Mouse (Mus musculus): ENCODE data around the gene Tmbim4. TPM values are rescaled to one million over a fixed set of nuclear protein-coding genes. Genes with fewer than 3 reads are reported as not detected.

Gene Tmbim4
- total and polyA plus RNA-seq, 2 experiments from 2014 or later = 92.7 to 143 TPM

DNA sequence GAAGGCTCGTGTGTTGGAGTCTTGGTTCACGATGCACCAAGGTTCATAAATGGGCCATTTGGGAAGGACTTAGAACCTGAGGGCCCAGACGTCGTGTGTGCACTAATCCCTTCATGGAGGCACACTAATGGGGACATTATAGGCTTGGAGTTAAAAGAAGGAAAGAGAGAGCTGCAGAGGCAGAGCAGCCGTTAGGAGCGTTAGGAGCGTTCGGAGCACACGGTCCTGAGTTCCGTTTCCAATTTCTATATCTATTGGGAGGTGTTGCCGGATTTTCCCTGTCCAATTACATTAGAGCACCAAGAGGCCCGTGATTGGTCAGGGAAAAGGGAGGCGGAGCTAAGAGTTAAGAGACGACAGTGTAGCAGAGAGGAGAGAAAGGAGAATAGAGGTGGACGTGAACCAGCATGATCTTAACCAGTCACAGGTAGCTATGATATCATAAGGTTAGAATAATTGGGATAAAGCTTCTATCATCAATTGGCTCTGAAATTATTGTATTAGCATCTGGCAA lies 27.1 kb upstream of the Tmbim4 start:
- Histone ChIP-seq H3K9me3 (ENCODE audit: low read length) (no peaks in the 10 kb centered on the region), H3K9ac (replicated peaks; ENCODE audit: low read length) (no peak overlapping the region), H3K4me1 (ENCODE audit: insufficient read depth, low read length) (no peaks in the 10 kb centered on the region), H3K27ac (no peak overlapping the region), H3K4me3 (ENCODE audit: low read length) (no peak overlapping the region), H3K36me3 (ENCODE audit: insufficient read depth, low read length) (no peaks in the 10 kb centered on the region), H3K4me2 (ENCODE audit: low read depth, low read length) (no peak overlapping the region), H3K27me3 (ENCODE audit: insufficient read depth, low read length) (no peaks in the 10 kb centered on the region)
- TF ChIP-seq CTCF (IDR thresholded peaks at IDR 0.05; ENCODE audit: low read depth) = no peak
- ATAC-seq = no peak
- WGBS = 91% methylated on average over 15 of the region's 15 CpGs
- DNase-seq (ENCODE audit: low spot score) = no peak

GRCm38 (mm10) chr10:120182887-120183286 lies 18.5 kb upstream of the Tmbim4 start:
- no peaks in the 10 kb centered on the region for H3K9me3 ChIP-seq (ENCODE audit: low read length)
- no peaks in the 10 kb centered on the region for H3K4me1 ChIP-seq (ENCODE audit: insufficient read depth, low read length)
- H3K9ac ChIP-seq (replicated peaks; ENCODE audit: low read length) = no peak overlapping the region
- TF ChIP-seq CTCF (IDR thresholded peaks at IDR 0.05; ENCODE audit: low read depth) = peak; percentile 22; the same call in 1 of the 2 replicates
- no peak overlapping the region for H3K4me2 ChIP-seq (ENCODE audit: low read depth, low read length)
- H3K27me3 ChIP-seq (ENCODE audit: insufficient read depth, low read length) = no peaks in the 10 kb centered on the region
- H3K4me3 ChIP-seq (ENCODE audit: low read length) = no peak overlapping the region
- 100% methylated on average over 1 of the region's 1 CpGs for WGBS
- no peak overlapping the region for H3K27ac ChIP-seq
- ATAC-seq (no peak), DNase-seq (ENCODE audit: low spot score) (no peak)
- no peaks in the 10 kb centered on the region for H3K36me3 ChIP-seq (ENCODE audit: insufficient read depth, low read length)

DNA sequence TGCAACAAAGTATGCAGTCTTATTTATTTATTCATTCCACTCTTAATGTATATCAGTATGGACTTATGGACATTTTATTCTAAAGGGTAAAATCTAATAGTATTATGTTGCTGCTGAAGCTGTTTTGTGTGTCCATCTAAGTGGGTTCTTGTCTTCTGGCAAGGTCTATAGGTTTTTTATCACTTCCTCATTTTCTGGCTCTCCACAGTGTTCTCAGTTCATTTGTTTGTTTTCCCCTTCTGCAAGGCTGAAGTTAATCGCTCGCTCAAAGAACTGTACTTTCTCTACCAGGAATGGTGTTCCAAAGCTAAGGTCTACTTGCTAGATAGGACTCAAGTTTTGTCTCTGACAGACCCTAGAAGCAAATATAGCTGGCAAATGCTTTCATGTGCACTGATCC lies 18.0 kb upstream of the Tmbim4 start:
- ATAC-seq (no peak), DNase-seq (ENCODE audit: low spot score) (no peak)
- Histone ChIP-seq H3K4me3 (ENCODE audit: low read length) (no peak overlapping the region), H3K27ac (no peak overlapping the region), H3K4me1 (ENCODE audit: insufficient read depth, low read length) (no peaks in the 10 kb centered on the region), H3K27me3 (ENCODE audit: insufficient read depth, low read length) (no peaks in the 10 kb centered on the region), H3K9ac (replicated peaks; ENCODE audit: low read length) (no peak overlapping the region), H3K36me3 (ENCODE audit: insufficient read depth, low read length) (no peaks in the 10 kb centered on the region), H3K4me2 (ENCODE audit: low read depth, low read length) (no peak overlapping the region), H3K9me3 (ENCODE audit: low read length) (no peaks in the 10 kb centered on the region)
- no peak for TF ChIP-seq CTCF (IDR thresholded peaks at IDR 0.05; ENCODE audit: low read depth)
- 77% methylated on average over 2 of the region's 2 CpGs for WGBS

GRCm38 (mm10) chr10:120188513-120188912 lies 12.9 kb upstream of the Tmbim4 start:
- no peak for ATAC-seq
- Histone ChIP-seq H3K27me3 (ENCODE audit: insufficient read depth, low read length) (no peaks in the 10 kb centered on the region), H3K9ac (replicated peaks; ENCODE audit: low read length) (no peak overlapping the region), H3K4me1 (ENCODE audit: insufficient read depth, low read length) (no peaks in the 10 kb centered on the region), H3K9me3 (ENCODE audit: low read length) (no peaks in the 10 kb centered on the region), H3K36me3 (ENCODE audit: insufficient read depth, low read length) (no peaks in the 10 kb centered on the region), H3K4me3 (ENCODE audit: low read length) (no peak overlapping the region), H3K4me2 (ENCODE audit: low read depth, low read length) (no peak overlapping the region), H3K27ac (no peak overlapping the region)
- TF ChIP-seq CTCF (IDR thresholded peaks at IDR 0.05; ENCODE audit: low read depth) = no peak
- no peak for DNase-seq (ENCODE audit: low spot score)
- 83% methylated on average over 2 of the region's 2 CpGs for WGBS

GRCm38 (mm10) chr10:120189276-120189675 lies 12.1 kb upstream of the Tmbim4 start:
- ATAC-seq (no peak), DNase-seq (ENCODE audit: low spot score) (no peak)
- H3K36me3 ChIP-seq (ENCODE audit: insufficient read depth, low read length) = no peaks in the 10 kb centered on the region
- no peaks in the 10 kb centered on the region for H3K27me3 ChIP-seq (ENCODE audit: insufficient read depth, low read length)
- no peak overlapping the region for H3K9ac ChIP-seq (replicated peaks; ENCODE audit: low read length)
- no peaks in the 10 kb centered on the region for H3K9me3 ChIP-seq (ENCODE audit: low read length)
- 68% methylated on average over 11 of the region's 11 CpGs for WGBS
- no peaks in the 10 kb centered on the region for H3K4me1 ChIP-seq (ENCODE audit: insufficient read depth, low read length)
- TF ChIP-seq CTCF (IDR thresholded peaks at IDR 0.05; ENCODE audit: low read depth) = no peak
- H3K4me2 ChIP-seq (ENCODE audit: low read depth, low read length) = no peak overlapping the region
- no peak overlapping the region for H3K4me3 ChIP-seq (ENCODE audit: low read length)
- no peak overlapping the region for H3K27ac ChIP-seq

DNA sequence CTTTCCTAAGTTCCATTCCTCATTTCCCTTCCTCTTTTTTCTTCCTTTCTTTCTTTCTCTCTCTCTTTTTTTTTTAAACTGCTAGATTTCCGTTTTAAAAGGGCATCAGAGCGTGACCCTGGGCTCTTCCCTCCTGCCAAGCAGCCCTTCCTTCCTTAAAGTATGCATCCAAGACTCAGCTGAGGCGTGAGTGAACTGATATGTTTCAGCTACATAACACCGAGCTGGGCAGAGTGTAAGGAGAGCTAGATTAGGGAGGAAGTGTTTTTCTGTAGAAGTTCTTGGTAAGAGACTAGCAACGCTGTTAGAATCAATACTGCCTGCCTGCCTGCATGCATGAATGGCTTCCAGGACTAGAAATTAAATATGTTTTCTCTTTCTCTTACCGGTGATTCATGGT lies 11.6 kb upstream of the Tmbim4 start:
- H3K4me3 ChIP-seq (ENCODE audit: low read length) = no peak overlapping the region
- DNase-seq (ENCODE audit: low spot score) (no peak), ATAC-seq (no peak)
- H3K9ac ChIP-seq (replicated peaks; ENCODE audit: low read length) = no peak overlapping the region
- 28% methylated on average over 6 of the region's 6 CpGs for WGBS
- no peak overlapping the region for H3K4me2 ChIP-seq (ENCODE audit: low read depth, low read length)
- no peaks in the 10 kb centered on the region for H3K36me3 ChIP-seq (ENCODE audit: insufficient read depth, low read length)
- no peak for TF ChIP-seq CTCF (IDR thresholded peaks at IDR 0.05; ENCODE audit: low read depth)
- H3K27me3 ChIP-seq (ENCODE audit: insufficient read depth, low read length) = no peaks in the 10 kb centered on the region
- H3K4me1 ChIP-seq (ENCODE audit: insufficient read depth, low read length) = no peaks in the 10 kb centered on the region
- H3K27ac ChIP-seq = no peak overlapping the region
- no peaks in the 10 kb centered on the region for H3K9me3 ChIP-seq (ENCODE audit: low read length)

GRCm38 (mm10) chr10:120191165-120191564 lies 10.2 kb upstream of the Tmbim4 start:
- WGBS = 82% methylated on average over 6 of the region's 6 CpGs
- DNase-seq (ENCODE audit: low spot score) (no peak), ATAC-seq (no peak)
- H3K36me3 ChIP-seq (ENCODE audit: insufficient read depth, low read length) = no peaks in the 10 kb centered on the region
- no peak overlapping the region for H3K4me3 ChIP-seq (ENCODE audit: low read length)
- H3K4me1 ChIP-seq (ENCODE audit: insufficient read depth, low read length) = no peaks in the 10 kb centered on the region
- H3K4me2 ChIP-seq (ENCODE audit: low read depth, low read length) = no peak overlapping the region
- no peak for TF ChIP-seq CTCF (IDR thresholded peaks at IDR 0.05; ENCODE audit: low read depth)
- no peaks in the 10 kb centered on the region for H3K9me3 ChIP-seq (ENCODE audit: low read length)
- H3K27ac ChIP-seq = no peak overlapping the region
- no peak overlapping the region for H3K9ac ChIP-seq (replicated peaks; ENCODE audit: low read length)
- H3K27me3 ChIP-seq (ENCODE audit: insufficient read depth, low read length) = no peaks in the 10 kb centered on the region
